Mouse (Mus musculus) heart, postnatal 25 days (tissue): Measurements from ENCODE around the gene Slc4a1. TPM values are rescaled to one million over a fixed set of nuclear protein-coding genes. Genes with fewer than 3 reads are reported as not detected.

ENCODE experiments used
- DNase-seq: peaks from one replicate; pipeline ENCODE4 v3.0.0; 2022; ENCODE audit warnings: low spot score
- intact Hi-C: fragments of 180-260 bp; cut with DNase I; formaldehyde crosslinking; loops from one replicate; pipeline ENCODE4 v1.15.1; 2025
- total RNA-seq, 2 experiments: library from RNA; stranded (reverse); gene quantifications; 2 replicates each; pipeline ENCODE4 v1.2.3; 2021

Slc4a1 gene
- total RNA-seq, 2 experiments from 2014 or later, result 5.3 to 9.5 TPM

DNA sequence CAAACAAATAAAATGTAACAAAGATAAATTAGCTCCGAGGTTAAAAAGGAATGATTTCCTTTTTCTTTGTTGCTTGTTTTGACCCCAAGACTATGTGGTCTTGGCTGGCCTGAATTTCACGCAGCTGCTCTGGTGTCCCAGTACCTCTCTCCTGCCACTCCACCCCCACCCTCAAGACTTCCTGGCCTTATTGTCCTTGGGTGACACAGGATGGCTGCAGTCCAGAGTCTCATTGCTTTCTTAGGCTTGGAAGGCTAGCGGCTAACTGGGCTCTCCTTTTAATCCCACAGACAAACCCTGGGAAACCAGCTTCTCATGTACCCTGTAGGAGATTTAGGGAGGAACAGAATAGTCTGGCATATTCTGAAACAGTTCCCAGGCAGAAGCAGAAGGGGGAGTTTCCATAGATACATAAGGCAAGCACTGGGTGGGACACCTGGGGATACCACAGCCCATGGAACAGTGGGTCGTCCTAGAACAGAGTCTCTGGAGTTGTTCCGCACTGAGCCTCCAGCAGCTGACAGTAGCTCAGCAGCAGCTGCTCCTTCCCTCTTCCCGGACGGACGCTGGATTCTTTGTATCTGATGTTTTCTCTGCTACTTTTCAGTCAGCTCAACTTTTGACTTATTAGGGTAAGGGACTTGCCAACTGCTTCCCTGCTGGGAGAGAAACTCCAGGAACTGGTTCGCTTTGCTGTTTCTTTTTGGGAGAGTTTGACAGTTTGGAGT is 30.9 kb downstream of the Slc4a1 start:
- DNase-seq, result peak; percentile 21
- intact Hi-C loops, result loop anchor here (2.0 kb wide), 1 partner anchor 14 kb away; no protein-coding TSS in a partner anchor

GRCm38 (mm10) chr11:102334010-102334409 is 32.0 kb downstream of the Slc4a1 start:
- no peak for DNase-seq
- intact Hi-C loops, result loop anchor here (2.0 kb wide), 1 partner anchor 13 kb away; no protein-coding TSS in a partner anchor

- intact Hi-C loops, result no loop called here
- DNase-seq, result no peak
These were observed 32.9 kb downstream of the Slc4a1 start for GRCm38 (mm10) chr11:102333061-102333460.

GRCm38 (mm10) chr11:102331806-102332205 is 34.2 kb downstream of the Slc4a1 start:
- intact Hi-C loops, result no loop called here
- DNase-seq, result no peak

GRCm38 (mm10) chr11:102330039-102330438 is 36.0 kb downstream of the Slc4a1 start:
- intact Hi-C loops, result no loop called here
- no peak for DNase-seq

GRCm38 (mm10) chr11:102329518-102329917 is 36.5 kb downstream of the Slc4a1 start:
- intact Hi-C loops, result no loop called here

DNA sequence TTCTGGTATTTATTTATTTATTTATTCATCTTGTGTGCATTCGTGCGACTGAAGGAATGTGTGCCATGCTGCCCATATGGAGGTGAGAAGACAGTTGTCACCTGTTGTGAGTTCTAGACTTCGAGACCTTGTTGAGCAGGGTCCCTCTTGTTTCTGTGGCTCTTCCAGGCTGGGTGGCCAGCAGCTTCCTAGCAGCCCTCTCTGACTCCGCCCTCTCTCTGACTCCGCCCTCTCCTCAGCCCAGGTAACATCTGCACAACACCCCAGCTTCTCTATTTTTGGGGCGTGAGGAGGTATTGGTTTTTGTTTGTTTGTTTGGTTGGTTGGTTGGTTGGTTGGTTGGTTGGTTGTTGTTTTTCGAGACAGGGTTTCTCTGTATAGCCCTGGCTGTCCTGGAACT is 38.2 kb downstream of the Slc4a1 start:
- intact Hi-C loops, result no loop called here
- no peak for DNase-seq

More at GRCm38 (mm10) chr11:102329518-102329917, 36.5 kb downstream of the Slc4a1 start:
- no peak for DNase-seq

- no peak for DNase-seq
- intact Hi-C loops, result no loop called here
These were observed 38.8 kb downstream of the Slc4a1 start for GRCm38 (mm10) chr11:102327250-102327649.

- intact Hi-C loops, result no loop called here
- DNase-seq, result no peak
These were observed 42.5 kb downstream of the Slc4a1 start for GRCm38 (mm10) chr11:102323516-102323915.

DNA sequence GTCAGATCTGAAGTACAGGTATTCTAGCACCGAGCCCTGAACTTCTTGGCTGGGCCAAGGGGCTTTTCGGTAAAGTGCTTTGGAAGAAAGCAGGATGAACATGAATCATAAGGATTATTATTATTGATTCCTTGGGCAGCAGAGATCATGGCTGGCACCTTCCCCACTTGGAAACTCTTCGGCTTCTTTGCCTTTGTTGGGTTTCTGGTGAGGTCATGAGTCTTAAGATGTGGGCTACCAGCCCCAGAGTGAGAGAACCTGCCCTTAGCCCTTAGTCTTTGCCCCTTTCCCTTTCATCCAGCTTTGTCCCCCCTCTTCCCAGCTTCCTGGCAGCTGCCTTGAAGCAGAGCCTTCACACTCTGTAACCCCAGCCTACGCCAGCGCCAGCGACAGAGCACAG is 44.1 kb downstream of the Slc4a1 start:
- DNase-seq, result no peak
- intact Hi-C loops, result loop anchor here (2.0 kb wide), 1 partner anchor 13 kb away; no protein-coding TSS in a partner anchor

- intact Hi-C loops, result loop anchor here (2.0 kb wide), 1 partner anchor 14 kb away; no protein-coding TSS in a partner anchor
- DNase-seq, result peak; percentile 80
These were observed 45.4 kb downstream of the Slc4a1 start for GRCm38 (mm10) chr11:102320686-102321005.

DNA sequence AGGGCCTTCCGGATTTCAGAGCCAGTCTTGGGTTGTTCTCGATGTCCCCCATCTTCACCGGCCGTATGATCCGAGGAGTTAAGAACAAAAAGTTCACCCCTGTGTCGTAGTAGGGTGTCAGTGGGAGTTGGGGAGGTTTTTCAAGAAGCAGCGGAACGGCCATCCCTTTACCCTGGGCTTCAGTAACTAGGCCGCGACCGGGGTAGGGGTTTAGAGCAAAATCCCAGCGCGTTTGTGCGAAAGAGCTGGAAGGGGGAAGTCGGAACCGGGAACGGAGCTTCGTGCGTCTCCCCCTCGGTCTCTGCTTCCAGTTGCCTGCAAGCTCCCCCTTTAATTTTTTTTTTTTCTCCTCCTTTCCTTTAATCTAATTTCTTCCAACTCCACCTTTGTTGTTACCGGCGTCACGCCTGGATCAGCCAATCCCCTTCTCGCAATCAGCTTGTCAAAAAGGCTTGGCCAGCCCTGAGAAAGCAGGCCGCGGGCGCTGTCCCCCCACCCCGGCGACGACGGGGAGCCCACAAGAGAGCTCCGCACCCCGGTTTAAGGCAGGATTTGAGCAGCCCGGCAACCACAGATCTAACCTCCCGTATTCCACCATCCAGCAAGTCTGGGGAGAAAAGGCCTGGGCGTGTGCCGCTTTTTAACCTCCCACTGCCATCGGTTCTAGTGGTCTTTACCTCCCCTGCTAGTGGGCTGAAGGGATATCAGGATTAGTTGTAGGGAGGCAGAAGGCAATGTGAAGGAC is 45.9 kb downstream of the Slc4a1 start:
- peak; percentile 83 for DNase-seq
- intact Hi-C loops, result loop anchor here (2.0 kb wide), 1 partner anchor 15 kb away; no protein-coding TSS in a partner anchor

DNA sequence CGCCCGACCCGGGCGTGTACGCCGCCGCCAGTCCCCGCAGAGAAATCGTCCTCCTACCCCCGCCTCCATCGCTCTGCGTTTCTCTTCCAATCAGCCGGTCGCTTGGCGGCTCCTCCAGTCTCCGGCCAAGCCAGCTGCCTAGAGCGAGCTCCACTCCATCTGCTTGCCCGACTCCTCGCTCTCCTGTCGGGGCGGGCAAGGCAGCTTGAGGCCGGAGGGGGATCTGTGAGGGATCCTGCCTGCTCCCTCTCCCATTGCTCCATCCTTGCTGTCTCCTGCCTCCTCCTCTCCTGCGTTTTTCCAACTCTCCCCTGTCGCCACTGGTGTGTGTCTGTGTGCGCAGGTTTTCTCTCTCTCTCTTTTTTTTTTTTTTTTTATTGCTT is 46.6 kb downstream of the Slc4a1 start, which contains the start of gene Ubtf:
TSS of gene Ubtf (minus strand) at position 333 of the 383 bp plus-strand sequence.
- DNase-seq, result peak; percentile 77
- intact Hi-C loops, result no loop called here

DNA sequence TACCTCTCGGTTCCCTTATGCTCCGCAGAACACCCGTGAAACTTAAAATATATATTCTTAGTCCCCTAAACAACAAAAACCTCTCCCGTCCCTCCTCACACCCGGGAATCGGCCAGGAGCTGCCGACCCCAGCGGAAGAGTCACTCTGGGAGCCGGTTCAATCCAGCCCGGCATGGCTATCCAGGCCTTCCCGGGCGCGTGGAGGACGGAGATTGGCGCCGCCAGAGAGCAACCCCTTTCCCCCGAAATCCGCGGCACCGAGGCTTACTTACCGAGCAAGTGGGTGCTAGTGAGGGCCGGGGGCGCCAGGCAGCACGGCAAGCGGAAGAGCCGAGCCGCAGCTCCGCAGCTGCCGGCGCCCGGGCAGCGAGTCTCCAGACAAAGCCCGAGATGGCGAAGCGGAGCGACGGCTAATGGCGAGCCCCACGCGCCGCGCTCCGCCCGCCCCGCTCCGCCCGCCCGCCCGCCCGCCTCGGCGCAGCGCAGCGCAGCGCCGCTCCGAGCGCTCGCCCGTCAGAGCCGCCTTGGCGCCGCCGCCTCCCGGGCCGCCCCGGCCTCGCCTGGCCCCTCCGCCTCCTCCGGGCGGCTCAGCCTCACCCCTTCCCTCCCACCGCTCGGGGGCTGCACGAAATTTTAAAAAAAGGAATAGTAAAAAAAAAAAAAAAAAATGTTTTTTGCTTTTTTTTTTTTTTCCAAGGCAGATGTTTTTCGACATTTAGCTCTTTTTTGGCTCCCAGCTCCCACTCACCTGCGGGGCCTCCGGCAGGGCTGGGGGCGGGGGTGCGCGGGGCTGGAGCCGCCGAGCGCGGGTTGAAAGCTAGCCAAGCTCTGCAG is 47.2 kb downstream of the Slc4a1 start:
- intact Hi-C loops, result loop anchor here (1.0 kb wide), 1 partner anchor 89 kb away; the partner anchor contains the start of gene Slc25a39
- peak; percentile 35 for DNase-seq

DNA sequence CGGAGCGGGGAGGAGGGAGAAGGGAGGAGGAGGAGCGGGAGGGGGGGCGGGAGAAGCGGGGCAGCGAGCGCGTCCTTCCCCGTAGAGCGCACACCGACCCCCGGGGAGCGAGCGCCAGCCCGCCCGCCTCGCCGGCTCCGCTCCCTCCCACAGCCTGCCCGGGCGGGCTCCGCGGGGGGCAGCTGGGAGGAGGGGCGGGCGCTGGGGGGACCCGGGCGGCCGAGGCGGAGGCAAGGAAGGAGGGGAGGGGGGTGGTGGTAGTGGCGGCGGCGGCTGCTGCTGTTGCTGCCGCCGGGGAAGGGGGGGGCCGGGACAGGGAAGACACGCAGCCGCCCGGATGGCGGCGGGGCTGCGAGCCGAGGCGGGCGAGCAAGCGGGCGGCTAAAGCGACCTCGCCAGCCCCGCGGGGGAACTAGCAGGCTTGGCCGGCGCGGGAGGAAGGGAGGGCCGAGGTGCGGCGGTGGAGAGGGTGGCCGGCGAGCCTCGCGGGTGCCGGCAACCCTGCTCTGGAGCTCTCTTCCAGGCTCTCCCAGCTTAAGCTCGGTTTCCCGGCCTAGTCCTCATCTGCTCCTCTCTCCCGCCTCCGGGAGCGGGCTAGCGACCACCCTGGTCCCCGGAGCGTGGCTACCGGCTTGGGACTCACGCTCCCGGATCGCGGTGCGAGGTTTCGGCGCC is 48.0 kb downstream of the Slc4a1 start:
- peak; percentile 72 for DNase-seq

GRCm38 (mm10) chr11:102317298-102317900 is 48.6 kb downstream of the Slc4a1 start:
- intact Hi-C loops, result no loop called here
- peak; percentile 36 for DNase-seq

More for the DNA sequence above, 48.0 kb downstream of the Slc4a1 start:
- intact Hi-C loops, result loop anchor here (1.0 kb wide), 1 partner anchor 89 kb away; the partner anchor contains the start of gene Slc25a39

- intact Hi-C loops, result no loop called here
- peak; percentile 90 for DNase-seq
These were observed 49.3 kb downstream of the Slc4a1 start for GRCm38 (mm10) chr11:102316572-102317297.
